Mouse (Mus musculus) left cerebral cortex, postnatal 4 days (tissue): Measurements from ENCODE around the gene Gm20830. TPM values are rescaled to one million over a fixed set of nuclear protein-coding genes. Genes with fewer than 3 reads are reported as not detected.
"Not testable (repeated sequence)": the region's sequence is repeated elsewhere in the genome, so short reads cannot be mapped to it uniquely, and the experiment has no call there.

Experiments used
- DNase-seq: peaks from one replicate; pipeline ENCODE4 v3.0.0-alpha.2; 2022
- intact Hi-C: fragments of 180-260 bp; cut with DNase I; formaldehyde crosslinking; loops from one replicate; pipeline ENCODE4 v1.15.1; 2025
- total RNA-seq, 2 experiments: library from RNA; stranded (reverse); gene quantifications; 2 replicates each; pipeline ENCODE4 v1.2.3; 2021

Gm20830 gene
- total RNA-seq: not detected

DNA sequence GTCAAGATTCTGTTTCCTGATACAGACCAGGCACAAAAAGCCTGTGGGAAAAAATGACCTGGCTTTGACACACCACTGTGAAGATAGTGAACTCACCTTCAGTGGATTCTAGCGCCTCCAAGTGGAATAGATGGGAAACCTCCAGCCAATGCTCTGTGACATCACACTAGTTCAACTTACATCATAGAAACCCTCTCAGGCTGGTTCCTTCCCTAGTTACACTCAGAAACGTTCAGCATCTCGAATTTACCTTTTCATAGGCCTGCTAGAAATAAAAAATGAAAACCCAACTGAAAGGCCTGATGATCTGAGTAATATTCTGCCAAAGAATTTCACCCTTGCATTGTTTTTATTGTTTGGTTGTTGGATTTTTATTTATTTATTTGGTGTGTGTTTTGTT is at the start of gene Gm20830:
Gm20830 (minus strand) TSS at position 101 of the 400 bp plus-strand sequence.
- DNase-seq, intact Hi-C loops: not testable (repeated sequence)

Other genes starting within 250 kb of the Gm20830 start
- gene Gm21719, start 235.4 kb downstream of the Gm20830 start, total RNA-seq: not detected